Mouse (Mus musculus) neural tube, embryonic 10.5 days (tissue): Measurements from ENCODE around the gene Fhit.
"Not testable (repeated sequence)": the region's sequence is repeated elsewhere in the genome, so short reads cannot be mapped to it uniquely, and the experiment has no call there.

Experiments used
- DNase-seq: peaks from one replicate; pipeline ENCODE4 v3.0.0-alpha.2; 2017; ENCODE audit warnings: low spot score; ENCODE audit errors: extremely low spot score

Gene Fhit

GRCm38 (mm10) chr14:10933667-10934066, 228.2 kb downstream of the Fhit start:
- DNase-seq = no peak

DNA sequence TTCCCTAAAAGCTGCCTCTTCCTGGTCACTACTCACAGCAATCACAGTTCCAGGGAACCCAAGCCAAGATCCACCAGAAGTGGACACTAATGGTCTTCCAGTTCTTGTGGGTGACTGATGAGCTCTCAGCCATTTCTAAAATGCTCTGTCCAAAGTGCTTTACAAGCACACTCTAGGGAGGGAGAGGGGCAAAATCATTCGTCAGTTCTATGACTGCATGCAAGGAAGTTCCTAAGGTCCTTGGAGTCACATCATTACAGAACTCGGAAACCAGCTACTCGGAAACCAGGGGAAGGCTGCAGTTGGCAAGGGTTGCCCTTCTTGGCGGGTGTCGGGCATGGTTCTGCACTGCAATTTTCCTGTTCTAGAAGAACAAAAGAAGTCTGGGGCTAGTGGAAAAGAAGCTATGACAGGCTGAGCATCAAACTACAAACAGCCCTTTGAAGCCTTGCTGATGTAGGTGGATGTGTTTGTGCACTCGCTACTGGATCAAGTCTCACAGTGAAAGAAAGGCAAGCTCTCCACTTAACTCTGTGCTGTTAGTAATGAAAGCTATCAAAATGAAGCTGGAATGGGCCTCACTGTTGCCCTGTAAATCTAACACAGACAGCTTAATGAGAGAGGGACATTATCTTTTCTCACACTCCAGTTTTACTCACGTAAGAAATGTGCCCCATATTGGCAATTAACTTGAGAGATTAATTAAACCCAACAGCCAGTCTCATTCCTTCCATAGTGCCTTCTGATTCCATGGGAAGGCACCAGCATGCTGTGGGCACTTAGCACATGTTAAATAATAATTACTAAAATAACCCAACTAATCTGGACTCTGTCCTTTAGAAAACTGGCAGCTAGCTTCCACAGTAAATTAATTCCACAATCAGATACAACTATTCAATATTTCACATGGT, 243.7 kb downstream of the Fhit start:
- no peak for DNase-seq

GRCm38 (mm10) chr14:10908011-10908410, 253.8 kb downstream of the Fhit start:
- no peak for DNase-seq

GRCm38 (mm10) chr14:10882759-10883158, 279.1 kb downstream of the Fhit start:
- DNase-seq = no peak

DNA sequence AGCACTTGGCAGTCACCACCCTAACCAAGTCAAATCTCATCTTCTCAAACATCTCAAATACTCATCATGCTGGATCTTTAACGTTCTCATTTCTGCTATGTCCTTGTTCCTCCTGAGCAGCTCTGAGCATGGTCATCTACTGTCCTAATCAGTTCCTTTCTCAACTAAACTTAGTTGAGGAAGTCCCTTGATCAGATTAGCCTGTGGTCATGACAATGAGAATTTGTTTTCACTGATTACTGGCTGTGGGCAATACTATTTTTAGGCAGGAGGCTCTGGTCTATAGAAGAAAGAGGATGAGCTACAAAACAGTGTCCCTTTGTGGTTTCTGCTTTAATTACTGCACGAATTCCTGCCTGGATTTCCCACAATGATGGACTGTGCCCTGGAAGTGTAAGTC, 281.1 kb downstream of the Fhit start:
- DNase-seq = no peak

GRCm38 (mm10) chr14:10874595-10875372, 287.1 kb downstream of the Fhit start:
- DNase-seq = no peak

GRCm38 (mm10) chr14:10857606-10858005, 304.2 kb downstream of the Fhit start:
- DNase-seq = no peak

GRCm38 (mm10) chr14:10851936-10852335, 309.9 kb downstream of the Fhit start:
- DNase-seq = no peak

DNA sequence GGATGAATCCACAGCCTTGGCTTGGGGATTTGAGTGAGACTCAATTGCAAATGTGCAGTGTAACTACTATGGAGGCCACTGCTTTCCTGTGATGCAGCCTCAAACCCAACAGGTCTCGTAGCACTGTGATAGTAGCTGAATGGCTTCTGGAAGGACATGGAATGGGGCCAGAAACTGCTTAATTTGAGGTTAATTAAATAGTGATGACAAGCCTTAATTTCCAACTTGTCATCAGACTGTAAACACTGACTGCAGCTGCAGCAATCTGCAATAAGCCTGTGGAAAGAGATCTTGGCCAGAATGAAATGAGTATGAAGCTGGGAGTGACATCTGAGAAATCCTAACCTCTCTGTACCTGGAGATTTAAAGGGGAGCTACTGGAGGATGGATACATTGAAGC, 325.8 kb downstream of the Fhit start:
- DNase-seq = no peak

GRCm38 (mm10) chr14:10824819-10825218, 337.0 kb downstream of the Fhit start:
- DNase-seq = no peak

DNA sequence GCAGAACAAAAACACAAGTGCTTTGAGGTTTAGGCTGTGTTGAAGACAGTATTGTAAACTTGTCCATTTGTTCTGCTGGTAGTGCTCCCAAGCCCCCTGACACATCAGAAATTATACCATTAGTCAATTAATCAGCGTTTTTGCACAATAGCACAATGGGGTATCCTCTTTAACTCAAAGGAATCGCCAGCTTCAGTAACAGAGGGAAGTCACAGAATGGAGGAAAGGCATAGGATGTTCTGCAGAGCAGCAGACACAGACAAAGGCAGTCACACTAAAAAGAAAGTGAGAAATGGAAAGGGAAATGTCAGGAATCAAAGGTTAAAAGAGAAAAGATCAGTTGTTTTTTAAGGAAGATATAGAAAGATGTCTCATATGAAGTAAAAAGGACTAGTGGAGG, 348.3 kb downstream of the Fhit start:
- no peak for DNase-seq

- no peak for DNase-seq
Measured at GRCm38 (mm10) chr14:10798489-10799180, 363.2 kb downstream of the Fhit start.

- DNase-seq = no peak
Measured at GRCm38 (mm10) chr14:10797595-10797994, 364.2 kb downstream of the Fhit start.

DNA sequence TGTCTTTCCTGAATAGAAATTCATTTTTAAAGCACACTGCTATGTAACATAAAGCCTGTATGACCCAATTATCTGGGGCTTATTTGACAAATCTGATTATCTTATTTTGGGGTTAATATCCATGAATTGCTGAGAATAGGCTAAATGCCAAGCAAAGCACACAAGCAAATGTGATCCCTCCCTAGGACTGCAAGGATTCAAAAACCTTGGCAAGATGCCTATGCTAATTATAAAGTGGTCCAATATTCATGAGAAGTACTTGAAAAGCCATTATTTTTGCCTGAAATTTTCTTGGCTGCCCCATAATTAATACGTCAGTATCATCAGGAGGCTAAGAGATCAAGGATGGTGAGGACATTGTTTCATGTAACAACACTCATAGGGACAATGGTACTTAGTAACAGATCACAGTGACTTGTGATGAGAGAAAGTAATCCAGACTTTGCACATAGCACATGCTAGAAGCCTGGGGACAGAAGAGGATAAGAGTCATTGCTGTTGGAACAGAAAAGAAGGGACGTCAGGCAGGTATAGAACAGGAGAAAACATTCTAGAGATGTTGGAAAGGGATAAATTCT, 366.2 kb downstream of the Fhit start:
- no peak for DNase-seq

- no peak for DNase-seq
Measured at GRCm38 (mm10) chr14:10783929-10784328, 377.9 kb downstream of the Fhit start.

- no peak for DNase-seq
Measured at GRCm38 (mm10) chr14:10778721-10779120, 383.1 kb downstream of the Fhit start.

GRCm38 (mm10) chr14:10754883-10755282, 407.0 kb downstream of the Fhit start:
- not testable (repeated sequence) for DNase-seq

GRCm38 (mm10) chr14:10738076-10738475, 423.8 kb downstream of the Fhit start:
- no peak for DNase-seq

- DNase-seq = no peak
Measured at GRCm38 (mm10) chr14:10722525-10722924, 439.3 kb downstream of the Fhit start.

GRCm38 (mm10) chr14:10712916-10713315, 448.9 kb downstream of the Fhit start:
- no peak for DNase-seq

GRCm38 (mm10) chr14:10712522-10712881, 449.3 kb downstream of the Fhit start:
- no peak for DNase-seq
